Mouse (Mus musculus) cerebellum, adult 2 months (tissue): ENCODE data around the gene Arid1b.

ENCODE experiments used
- CTCF ChIP-seq: fragments of 200-500 bp; IDR thresholded peaks from 2 replicates; pipeline ENCODE4 v1.5.1; 2011; ENCODE audit warnings: low read depth, mild to moderate bottlenecking, control low read depth, low read length, moderate library complexity, borderline replicate concordance; ENCODE audit not compliant: insufficient read depth
- POLR2A ChIP-seq: fragments of 200-500 bp; IDR thresholded peaks from 2 replicates; pipeline ENCODE4 v1.6.1; 2011; ENCODE audit warnings: low read length, control low read depth, borderline replicate concordance; ENCODE audit not compliant: insufficient read depth

DNA sequence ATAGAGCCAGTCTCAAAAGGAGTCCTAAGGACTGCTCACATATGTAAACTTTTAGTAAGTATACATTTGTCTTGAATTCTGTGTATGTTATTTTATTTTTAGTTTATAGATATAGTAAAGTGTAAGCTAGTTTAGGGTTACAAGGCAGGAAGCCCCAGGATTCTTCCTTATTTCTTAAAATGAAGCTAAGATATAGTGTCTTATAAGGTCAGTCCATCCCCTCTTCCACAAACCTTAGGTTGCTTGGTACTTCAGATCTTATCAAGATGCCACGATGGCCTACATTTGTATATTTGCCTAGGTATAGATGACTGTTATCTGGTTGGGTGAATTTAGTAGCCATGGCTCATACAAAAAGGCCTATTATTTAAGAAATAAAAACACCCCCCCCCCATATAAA is 5.1 kb downstream of the Arid1b start:
- TF ChIP-seq CTCF, result no peak
- no peak for TF ChIP-seq POLR2A
